Mouse (Mus musculus): ENCODE results near the gene H13. TPM values are rescaled to one million over a fixed set of nuclear protein-coding genes. Genes with fewer than 3 reads are reported as not detected.

The H13 gene
- total and polyA plus RNA-seq, 3 experiments = 116 to 175 (median 137) TPM

DNA sequence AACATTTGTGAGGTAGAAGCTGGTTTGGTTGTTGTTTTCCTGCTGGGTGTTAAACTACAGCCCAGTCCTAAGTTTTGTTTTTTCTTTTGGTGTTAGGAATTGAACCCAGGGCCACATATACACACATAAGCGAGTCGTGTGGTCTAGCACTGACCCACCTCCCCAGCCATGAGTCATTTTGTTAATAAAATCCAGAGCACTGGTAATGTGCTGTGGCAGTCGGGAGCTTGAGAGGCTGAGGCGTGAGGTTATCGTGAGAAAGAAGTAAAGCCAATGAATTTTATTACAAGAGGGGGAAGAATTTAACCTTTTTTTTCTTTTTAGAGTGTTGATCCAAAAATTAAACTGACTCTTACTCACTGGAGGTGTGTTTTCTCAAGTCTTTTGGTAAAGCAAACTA is 13.8 kb downstream of the H13 start:
- H3K79me2 ChIP-seq (replicated peaks; ENCODE audit: control insufficient read depth, extremely low read depth, insufficient read depth, poor library complexity, severe bottlenecking) = peaks cover 18% of the 10 kb centered on the region
- no peak overlapping the region for H3K4me3 ChIP-seq (replicated peaks in 1 of 3; ENCODE audit: low read depth in 2 of 3, low read length in 2 of 3, poor library complexity in 1 of 3)
- H3K27me3 ChIP-seq (replicated peaks) = no peaks in the 10 kb centered on the region
- TF ChIP-seq CHD2 (IDR thresholded peaks at IDR 0.05; ENCODE audit: low read length) = no peak
- TF ChIP-seq PAX5 (IDR thresholded peaks at IDR 0.05; ENCODE audit: low read length) = no peak
- no peak for TF ChIP-seq MEF2A (IDR thresholded peaks at IDR 0.05; ENCODE audit: borderline replicate concordance, low read depth, low read length)
- no peak for TF ChIP-seq TBP (conservative IDR thresholded peaks at IDR 0.05; ENCODE audit: low read depth, low read length)
- TF ChIP-seq E2F4 (IDR thresholded peaks at IDR 0.05; ENCODE audit: insufficient replicate concordance, low read depth, low read length) = no peak
- TF ChIP-seq BHLHE40 (IDR thresholded peaks at IDR 0.05; ENCODE audit: low read depth, low read length) = no peak
- TF ChIP-seq SIN3A (IDR thresholded peaks at IDR 0.05; ENCODE audit: low read length) = no peak
- TF ChIP-seq KAT2A (IDR thresholded peaks at IDR 0.05; ENCODE audit: insufficient replicate concordance, low read length) = no peak
- no peak for TF ChIP-seq JUN (IDR thresholded peaks at IDR 0.05; ENCODE audit: insufficient read depth, low read depth, low read length)
- TF ChIP-seq ZMIZ1 (IDR thresholded peaks at IDR 0.05; ENCODE audit: low read depth, low read length) = no peak
- TF ChIP-seq SMC3 (IDR thresholded peaks at IDR 0.05; ENCODE audit: low read depth, low read length) = no peak
- H3K9ac ChIP-seq (ENCODE audit: insufficient read depth, low read depth) = no peak overlapping the region
- no peaks in the 10 kb centered on the region for H3K9me3 ChIP-seq (replicated peaks; ENCODE audit: low read length)
- H3K27ac ChIP-seq (ENCODE audit: insufficient read depth, low read depth) = no peak overlapping the region
- peaks cover 92 to 99% of the 10 kb centered on the region in 2 experiments for H3K36me3 ChIP-seq (replicated peaks in 1 of 2; ENCODE audit: control insufficient read depth in 1 of 2, insufficient read depth in 1 of 2, low read length in 1 of 2)
- no peak for DNase-seq (ENCODE audit: extremely low read depth)
- dilution Hi-C loops (cut with MboI; ENCODE audit: extremely low pct_ligation_motif_present, extremely low pct_unique_long_range_greater_than_20kb, low sequenced_read_pairs) = no loop called here
- in situ Hi-C loops (cut with MboI; ENCODE audit: low pct_ligation_motif_present, low pct_unique_long_range_greater_than_20kb, low sequenced_read_pairs) = no loop called here
- no peak overlapping the region for H3K4me2 ChIP-seq (ENCODE audit: insufficient read depth, low read depth, poor library complexity, severe bottlenecking)
- peaks cover 0 to 14% of the 10 kb centered on the region in 2 experiments; a peak in 1 of 4 replicates for H3K4me1 ChIP-seq (ENCODE audit: control insufficient read depth in 1 of 2, insufficient read depth in 2 of 2)

DNA sequence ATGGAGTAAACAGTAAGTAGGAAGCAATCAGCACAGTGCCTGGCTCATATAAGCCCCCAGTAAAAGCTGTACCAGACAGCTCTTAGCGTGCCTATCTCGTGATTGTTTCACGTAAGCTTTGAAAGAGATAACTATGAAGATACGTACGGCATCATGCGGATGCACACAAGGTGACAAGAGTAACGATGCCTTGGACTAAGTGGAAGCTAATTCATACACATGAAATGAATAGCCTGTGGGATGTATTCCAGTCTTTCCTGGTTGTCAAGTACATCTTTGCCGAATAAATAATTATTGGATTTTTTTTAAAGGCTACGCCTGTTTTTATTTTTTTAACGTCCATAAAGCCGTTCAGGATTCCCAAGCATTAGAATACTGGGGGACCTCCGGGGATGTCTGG is 17.1 kb downstream of the H13 start:
- no peaks in the 10 kb centered on the region for H3K27me3 ChIP-seq (replicated peaks)
- H3K27ac ChIP-seq (ENCODE audit: insufficient read depth, low read depth) = no peak overlapping the region
- dilution Hi-C loops (cut with MboI; ENCODE audit: extremely low pct_ligation_motif_present, extremely low pct_unique_long_range_greater_than_20kb, low sequenced_read_pairs) (no loop called here), in situ Hi-C loops (cut with MboI; ENCODE audit: low pct_ligation_motif_present, low pct_unique_long_range_greater_than_20kb, low sequenced_read_pairs) (no loop called here)
- H3K9me3 ChIP-seq (replicated peaks; ENCODE audit: low read length) = no peaks in the 10 kb centered on the region
- H3K79me2 ChIP-seq (replicated peaks; ENCODE audit: control insufficient read depth, extremely low read depth, insufficient read depth, poor library complexity, severe bottlenecking) = no peaks in the 10 kb centered on the region
- no peak overlapping the region for H3K4me3 ChIP-seq (replicated peaks in 1 of 3; ENCODE audit: low read depth in 2 of 3, low read length in 2 of 3, poor library complexity in 1 of 3)
- no peak overlapping the region for H3K9ac ChIP-seq (ENCODE audit: insufficient read depth, low read depth)
- no peaks in the 10 kb centered on the region for H3K4me1 ChIP-seq (ENCODE audit: control insufficient read depth in 1 of 2, insufficient read depth in 2 of 2)
- no peak overlapping the region for H3K4me2 ChIP-seq (ENCODE audit: insufficient read depth, low read depth, poor library complexity, severe bottlenecking)
- TF ChIP-seq TCF12 (IDR thresholded peaks at IDR 0.05; ENCODE audit: low read depth, low read length) (no peak), RCOR1 (conservative IDR thresholded peaks at IDR 0.05; ENCODE audit: low read depth, low read length) (no peak), CTCF (conservative IDR thresholded peaks at IDR 0.05 in 1 of 2, IDR thresholded peaks at IDR 0.05 in 1 of 2; ENCODE audit: low read depth in 2 of 2, low read length in 2 of 2) (no peak), POLR2AphosphoS2 (IDR thresholded peaks at IDR 0.05; ENCODE audit: low read depth, low read length) (no peak), NELFE (IDR thresholded peaks at IDR 0.05; ENCODE audit: low read depth, low read length) (no peak), ELF1 (IDR thresholded peaks at IDR 0.05; ENCODE audit: low read depth, low read length) (no peak), MAZ (IDR thresholded peaks at IDR 0.05; ENCODE audit: low read depth, low read length) (no peak), ZC3H11A (IDR thresholded peaks at IDR 0.05; ENCODE audit: low read depth, low read length) (no peak), ZKSCAN1 (IDR thresholded peaks at IDR 0.05; ENCODE audit: borderline replicate concordance, low read depth, low read length) (no peak), SMC3 (IDR thresholded peaks at IDR 0.05; ENCODE audit: low read depth, low read length) (no peak), SIN3A (IDR thresholded peaks at IDR 0.05; ENCODE audit: low read length) (no peak), IRF4 (IDR thresholded peaks at IDR 0.05; ENCODE audit: low read depth, low read length) (no peak), USF1 (IDR thresholded peaks at IDR 0.05; ENCODE audit: low read depth, low read length) (no peak)
- no peak for DNase-seq (ENCODE audit: extremely low read depth)
- H3K36me3 ChIP-seq (replicated peaks in 1 of 2; ENCODE audit: control insufficient read depth in 1 of 2, insufficient read depth in 1 of 2, low read length in 1 of 2) = peaks cover 92 to 100% of the 10 kb centered on the region in 2 experiments
